Mouse (Mus musculus): ENCODE data around the gene Opcml. TPM values are rescaled to one million over a fixed set of nuclear protein-coding genes. Genes with fewer than 3 reads are reported as not detected.

The Opcml gene
- polyA plus RNA-seq, 1 experiment, result not detected

DNA sequence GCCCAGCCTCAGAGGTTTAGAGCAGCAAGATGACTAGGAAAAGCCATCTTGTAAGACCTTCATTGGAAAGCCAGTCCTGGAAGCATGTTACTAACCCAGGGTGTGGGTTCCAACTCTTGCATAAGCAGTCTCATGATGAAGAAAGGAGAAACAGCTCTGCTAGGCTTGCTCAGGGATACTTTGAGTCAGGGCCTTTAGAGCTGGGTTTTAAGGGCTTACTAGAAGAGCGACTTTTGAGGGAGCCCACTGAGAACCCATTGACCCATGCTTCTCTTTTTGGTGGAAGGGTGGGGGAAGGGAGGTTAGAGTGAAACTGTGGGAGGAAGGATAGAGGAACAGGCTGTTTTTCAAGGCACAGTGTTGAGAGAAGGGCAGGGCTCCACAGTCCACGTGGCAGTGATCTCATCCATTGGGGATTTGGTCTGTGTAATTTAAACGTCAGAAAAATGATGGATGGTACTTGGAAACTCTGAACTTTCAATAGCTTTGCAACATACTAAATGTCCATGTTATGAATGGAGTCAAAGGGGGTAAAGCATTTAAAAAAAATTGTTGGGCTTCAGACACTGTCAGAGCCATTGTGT lies 22.7 kb downstream of the Opcml start:
- H3K27ac ChIP-seq (ENCODE audit: insufficient read depth, low read length), result no peak overlapping the region
- H3K36me3 ChIP-seq (ENCODE audit: control insufficient read depth, insufficient read depth, low read length, poor library complexity, severe bottlenecking), result no peaks in the 10 kb centered on the region
- H3K4me1 ChIP-seq (ENCODE audit: control insufficient read depth, insufficient read depth, low read length), result no peaks in the 10 kb centered on the region
- TF ChIP-seq POLR2A (IDR thresholded peaks at IDR 0.05; ENCODE audit: insufficient read depth, low read length), result no peak
- no peak for TF ChIP-seq CTCF (IDR thresholded peaks at IDR 0.05; ENCODE audit: low read depth, low read length)
- no peak for TF ChIP-seq EP300 (IDR thresholded peaks at IDR 0.05; ENCODE audit: insufficient read depth, low read depth, low read length)
- no peak overlapping the region for H3K9ac ChIP-seq (ENCODE audit: low read depth, poor library complexity, severe bottlenecking)
- no peak overlapping the region for H3K4me3 ChIP-seq (ENCODE audit: low read depth, low read length)
- no peaks in the 10 kb centered on the region for H3K9me3 ChIP-seq (replicated peaks; ENCODE audit: control insufficient read depth, insufficient read depth, low read length, poor library complexity, severe bottlenecking)
- H3K27me3 ChIP-seq (ENCODE audit: control insufficient read depth, insufficient read depth, low read length, poor library complexity, severe bottlenecking), result no peaks in the 10 kb centered on the region

DNA sequence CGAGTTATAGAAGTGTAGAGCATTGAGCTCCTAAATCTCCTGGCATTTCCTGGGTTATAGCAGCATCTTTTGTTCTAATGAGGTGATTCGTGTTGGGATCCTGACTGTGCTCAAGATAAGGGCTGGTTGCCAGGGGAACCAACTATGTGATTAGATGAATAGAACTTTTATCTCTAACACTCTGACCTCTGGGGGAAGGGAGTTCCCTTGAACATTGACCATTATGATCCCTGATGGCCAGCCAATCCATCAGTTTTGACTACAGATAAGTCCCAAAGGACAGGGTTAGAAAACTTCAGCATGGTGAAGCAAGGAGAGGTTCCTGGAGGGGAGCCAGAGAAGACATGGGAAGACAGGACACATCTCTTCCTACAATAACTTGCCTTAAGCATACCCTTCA lies 23.6 kb downstream of the Opcml start:
- no peaks in the 10 kb centered on the region for H3K9me3 ChIP-seq (replicated peaks; ENCODE audit: control insufficient read depth, insufficient read depth, low read length, poor library complexity, severe bottlenecking)
- TF ChIP-seq CTCF (IDR thresholded peaks at IDR 0.05; ENCODE audit: low read depth, low read length) (no peak), EP300 (IDR thresholded peaks at IDR 0.05; ENCODE audit: insufficient read depth, low read depth, low read length) (no peak), POLR2A (IDR thresholded peaks at IDR 0.05; ENCODE audit: insufficient read depth, low read length) (no peak)
- no peaks in the 10 kb centered on the region for H3K36me3 ChIP-seq (ENCODE audit: control insufficient read depth, insufficient read depth, low read length, poor library complexity, severe bottlenecking)
- no peak overlapping the region for H3K9ac ChIP-seq (ENCODE audit: low read depth, poor library complexity, severe bottlenecking)
- H3K27me3 ChIP-seq (ENCODE audit: control insufficient read depth, insufficient read depth, low read length, poor library complexity, severe bottlenecking), result no peaks in the 10 kb centered on the region
- H3K4me3 ChIP-seq (ENCODE audit: low read depth, low read length), result no peak overlapping the region
- H3K27ac ChIP-seq (ENCODE audit: insufficient read depth, low read length), result no peak overlapping the region
- no peaks in the 10 kb centered on the region for H3K4me1 ChIP-seq (ENCODE audit: control insufficient read depth, insufficient read depth, low read length)

DNA sequence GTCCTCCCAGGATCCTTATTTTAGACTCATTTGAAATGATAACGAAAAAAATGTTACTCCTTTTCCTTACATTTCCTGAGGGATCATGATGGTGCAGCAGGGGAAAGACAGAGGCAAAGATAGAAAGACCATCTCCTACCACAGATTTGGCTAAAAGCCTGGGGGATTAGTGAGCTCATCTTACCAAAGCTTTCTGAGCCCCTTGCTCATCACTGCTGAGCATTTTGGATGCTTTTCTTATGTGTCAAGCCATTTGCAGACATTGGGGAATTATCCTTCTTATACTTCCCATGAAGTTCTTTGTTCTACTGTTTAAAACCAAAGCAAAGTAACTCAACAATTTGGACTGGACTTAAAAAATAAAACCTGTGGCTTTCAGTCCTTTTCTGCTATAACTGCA lies 30.6 kb downstream of the Opcml start:
- Histone ChIP-seq H3K27ac (ENCODE audit: insufficient read depth, low read length) (no peak overlapping the region), H3K27me3 (ENCODE audit: control insufficient read depth, insufficient read depth, low read length, poor library complexity, severe bottlenecking) (no peaks in the 10 kb centered on the region), H3K9me3 (replicated peaks; ENCODE audit: control insufficient read depth, insufficient read depth, low read length, poor library complexity, severe bottlenecking) (no peaks in the 10 kb centered on the region), H3K4me3 (ENCODE audit: low read depth, low read length) (no peak overlapping the region), H3K9ac (ENCODE audit: low read depth, poor library complexity, severe bottlenecking) (no peak overlapping the region), H3K4me1 (ENCODE audit: control insufficient read depth, insufficient read depth, low read length) (no peaks in the 10 kb centered on the region), H3K36me3 (ENCODE audit: control insufficient read depth, insufficient read depth, low read length, poor library complexity, severe bottlenecking) (no peaks in the 10 kb centered on the region)
- no peak for TF ChIP-seq EP300 (IDR thresholded peaks at IDR 0.05; ENCODE audit: insufficient read depth, low read depth, low read length)
- TF ChIP-seq POLR2A (IDR thresholded peaks at IDR 0.05; ENCODE audit: insufficient read depth, low read length), result no peak

DNA sequence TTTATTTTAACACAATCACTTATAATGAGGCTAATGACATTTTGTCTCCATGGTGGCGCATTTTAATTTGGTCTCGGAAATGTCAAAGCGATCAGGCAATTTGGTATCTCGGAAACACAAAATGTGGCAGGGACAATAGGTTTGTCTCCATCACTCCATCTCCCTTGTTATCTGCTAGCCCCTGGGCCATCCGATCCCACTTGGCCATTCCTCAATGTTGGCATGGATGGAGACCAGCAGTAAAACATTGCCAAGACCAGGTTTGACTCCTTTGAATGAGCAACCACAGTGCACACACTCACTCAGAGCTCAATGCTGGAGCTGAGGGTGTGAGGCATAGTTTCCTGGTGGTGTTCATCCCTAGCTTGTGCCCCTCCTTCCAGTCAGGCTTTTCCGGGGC lies 32.1 kb downstream of the Opcml start:
- H3K4me3 ChIP-seq (ENCODE audit: low read depth, low read length), result no peak overlapping the region
- H3K9ac ChIP-seq (ENCODE audit: low read depth, poor library complexity, severe bottlenecking), result no peak overlapping the region
- no peak overlapping the region for H3K27ac ChIP-seq (ENCODE audit: insufficient read depth, low read length)
- H3K27me3 ChIP-seq (ENCODE audit: control insufficient read depth, insufficient read depth, low read length, poor library complexity, severe bottlenecking), result no peaks in the 10 kb centered on the region
- no peaks in the 10 kb centered on the region for H3K9me3 ChIP-seq (replicated peaks; ENCODE audit: control insufficient read depth, insufficient read depth, low read length, poor library complexity, severe bottlenecking)
- TF ChIP-seq POLR2A (IDR thresholded peaks at IDR 0.05; ENCODE audit: insufficient read depth, low read length), result no peak
- no peaks in the 10 kb centered on the region for H3K4me1 ChIP-seq (ENCODE audit: control insufficient read depth, insufficient read depth, low read length)
- H3K36me3 ChIP-seq (ENCODE audit: control insufficient read depth, insufficient read depth, low read length, poor library complexity, severe bottlenecking), result no peaks in the 10 kb centered on the region

DNA sequence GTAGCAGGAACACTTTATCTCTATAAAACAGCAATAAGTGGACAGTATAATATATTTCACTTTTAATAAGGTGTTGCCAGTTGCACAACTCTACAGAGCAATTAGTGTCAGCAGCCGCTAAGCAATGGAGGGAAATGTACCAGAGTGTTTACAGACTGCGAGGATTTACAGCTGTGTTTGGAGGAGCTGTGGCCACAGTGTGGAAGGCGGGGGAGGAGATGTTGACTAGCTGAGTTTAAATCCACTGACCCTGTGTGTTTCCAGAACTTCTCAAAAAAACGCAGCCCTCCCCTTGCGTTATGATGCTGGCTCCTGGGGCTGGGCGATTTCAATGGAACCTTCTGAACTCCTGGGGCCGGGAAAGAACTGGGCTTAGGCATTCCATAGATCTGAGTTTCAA lies 33.8 kb downstream of the Opcml start:
- no peaks in the 10 kb centered on the region for H3K9me3 ChIP-seq (replicated peaks; ENCODE audit: control insufficient read depth, insufficient read depth, low read length, poor library complexity, severe bottlenecking)
- TF ChIP-seq POLR2A (IDR thresholded peaks at IDR 0.05; ENCODE audit: insufficient read depth, low read length) (no peak), CTCF (IDR thresholded peaks at IDR 0.05; ENCODE audit: low read depth, low read length) (no peak), EP300 (IDR thresholded peaks at IDR 0.05; ENCODE audit: insufficient read depth, low read depth, low read length) (no peak)

DNA sequence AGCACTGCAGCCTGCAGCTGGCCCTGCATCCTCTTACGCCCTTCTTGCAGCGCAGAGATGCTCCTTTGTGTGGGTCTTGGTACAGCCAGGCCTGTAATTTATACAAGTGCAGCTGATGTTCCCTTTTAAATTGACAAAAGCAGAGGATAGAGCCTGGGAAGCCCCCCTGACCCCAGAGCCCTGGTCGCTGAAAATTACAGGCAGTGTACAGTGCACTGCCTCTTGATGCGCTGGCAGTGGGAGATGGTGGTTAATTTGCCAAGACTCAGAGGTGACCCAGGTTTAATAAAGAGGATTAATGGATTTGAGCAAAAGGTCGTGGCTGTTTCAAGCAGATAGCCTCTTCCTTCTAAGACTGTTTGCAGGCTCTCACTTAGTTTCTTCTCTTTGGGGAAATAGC lies 39.9 kb downstream of the Opcml start:
- no peak for TF ChIP-seq CTCF (IDR thresholded peaks at IDR 0.05; ENCODE audit: low read depth, low read length)
- TF ChIP-seq EP300 (IDR thresholded peaks at IDR 0.05; ENCODE audit: insufficient read depth, low read depth, low read length), result no peak
- no peak for TF ChIP-seq POLR2A (IDR thresholded peaks at IDR 0.05; ENCODE audit: insufficient read depth, low read length)
- Histone ChIP-seq H3K4me3 (ENCODE audit: low read depth, low read length) (no peak overlapping the region), H3K36me3 (ENCODE audit: control insufficient read depth, insufficient read depth, low read length, poor library complexity, severe bottlenecking) (no peaks in the 10 kb centered on the region), H3K9me3 (replicated peaks; ENCODE audit: control insufficient read depth, insufficient read depth, low read length, poor library complexity, severe bottlenecking) (no peaks in the 10 kb centered on the region), H3K27me3 (ENCODE audit: control insufficient read depth, insufficient read depth, low read length, poor library complexity, severe bottlenecking) (no peaks in the 10 kb centered on the region; the same call in 1 of the 2 replicates), H3K4me1 (ENCODE audit: control insufficient read depth, insufficient read depth, low read length) (no peaks in the 10 kb centered on the region), H3K9ac (ENCODE audit: low read depth, poor library complexity, severe bottlenecking) (no peak overlapping the region), H3K27ac (ENCODE audit: insufficient read depth, low read length) (no peak overlapping the region)

More for the DNA sequence above, 33.8 kb downstream of the Opcml start:
- Histone ChIP-seq H3K9ac (ENCODE audit: low read depth, poor library complexity, severe bottlenecking) (no peak overlapping the region), H3K4me3 (ENCODE audit: low read depth, low read length) (no peak overlapping the region), H3K4me1 (ENCODE audit: control insufficient read depth, insufficient read depth, low read length) (no peaks in the 10 kb centered on the region), H3K27me3 (ENCODE audit: control insufficient read depth, insufficient read depth, low read length, poor library complexity, severe bottlenecking) (no peaks in the 10 kb centered on the region; the same call in 1 of the 2 replicates), H3K27ac (ENCODE audit: insufficient read depth, low read length) (no peak overlapping the region), H3K36me3 (ENCODE audit: control insufficient read depth, insufficient read depth, low read length, poor library complexity, severe bottlenecking) (no peaks in the 10 kb centered on the region)

All from ES-Bruce4 (cell line).